Mouse (Mus musculus): ENCODE measurements around the gene Tmx4. TPM values are rescaled to one million over a fixed set of nuclear protein-coding genes. Genes with fewer than 3 reads are reported as not detected.

Tmx4 gene
- 10 to 100 TPM; 30.0 to 37.3 TPM for total RNA-seq (2023)

GRCm38 (mm10) chr2:134643514-134644300 lies at the start of gene Tmx4:
TSS of gene Tmx4 (minus strand) at chr2:134644145.

GRCm38 (mm10) chr2:134554221-134554727 lies 89.7 kb downstream of the Tmx4 start, which contains the start of gene Hao1:
TSS of gene Hao1 (minus strand) at chr2:134554368.

Other genes with a start within 250 kb of the Tmx4 start
- not detected for gene Hao1, start 89.8 kb downstream of the Tmx4 start, total RNA-seq (2023)
- not detected for gene Plcb1, start 141.9 kb upstream of the Tmx4 start, total RNA-seq (2023)

All from T-cell, adult 66 days (primary cell).